Mouse (Mus musculus) small intestine, adult 2 months (tissue): ENCODE measurements around the gene Tle3. TPM values are rescaled to one million over a fixed set of nuclear protein-coding genes. Genes with fewer than 3 reads are reported as not detected.

ENCODE experiments used
- H3K27ac ChIP-seq: fragments of 200-500 bp; 2 replicates; pipeline ENCODE4 v1.5.1; 2012; ENCODE audit warnings: low read depth, low read length, control low read depth, inconsistent platforms; ENCODE audit not compliant: insufficient read depth
- H3K27me3 ChIP-seq: fragments of 200-500 bp; 2 replicates; pipeline ENCODE4 v1.6.1; 2012; ENCODE audit warnings: mild to moderate bottlenecking, moderate library complexity, low read length, inconsistent platforms; ENCODE audit not compliant: control insufficient read depth, insufficient read depth
- H3K36me3 ChIP-seq: fragments of 200-500 bp; 2 replicates; pipeline ENCODE4 v1.6.1; 2012; ENCODE audit warnings: mild to moderate bottlenecking, low read length, control low read depth, inconsistent platforms; ENCODE audit not compliant: control insufficient read depth, insufficient read depth
- H3K4me1 ChIP-seq: fragments of 200-500 bp; 2 replicates; pipeline ENCODE4 v1.6.1; 2012; ENCODE audit warnings: low read length, inconsistent platforms, mixed read lengths; ENCODE audit not compliant: control insufficient read depth, insufficient read depth, insufficient read length
- H3K4me3 ChIP-seq: fragments of 200-500 bp; 2 replicates; pipeline ENCODE4 v1.5.1; 2012; ENCODE audit warnings: low read depth, mild to moderate bottlenecking, control low read depth, inconsistent platforms, low read length, moderate library complexity
- CTCF ChIP-seq: fragments of 200-500 bp; IDR thresholded peaks from 2 replicates; pipeline ENCODE4 v1.5.1; 2012; ENCODE audit warnings: low read depth, mild to moderate bottlenecking, control low read depth, inconsistent platforms, low read length, moderate library complexity, mixed read lengths; ENCODE audit not compliant: insufficient replicate concordance, insufficient read length; ENCODE audit errors: extremely low read depth
- POLR2A ChIP-seq: fragments of 200-500 bp; IDR thresholded peaks from 2 replicates; pipeline ENCODE4 v1.6.1; 2012; ENCODE audit warnings: low read depth, mild to moderate bottlenecking, control low read depth, inconsistent platforms, low read length, moderate library complexity
- WGBS: fragments of 180-500 bp; shearing (Covaris S2); methylation state at CpG from one replicate; pipeline ENCODE4 v1.1.7; 2018; 5-methylcytosine and 5-hydroxymethylcytosine counted together
- polyA plus RNA-seq: library from polyadenylated mRNA; depleted of rRNA; stranded (reverse); fragments of >200 nt; gene quantifications from 2 replicates; pipeline ENCODE4 v1.2.3, GENCODE M21; 2012

Tle3 gene
- polyA plus RNA-seq, 1 experiment, result 136 TPM

GRCm38 (mm10) chr9:61403866-61404614 is 31.9 kb downstream of the Tle3 start:
- Histone ChIP-seq H3K4me1 (peaks cover 29% of the 10 kb centered on the region), H3K27ac (no peak overlapping the region), H3K36me3 (peaks cover 60% of the 10 kb centered on the region), H3K27me3 (no peaks in the 10 kb centered on the region), H3K4me3 (no peak overlapping the region)
- no peak for TF ChIP-seq CTCF
- no peak for TF ChIP-seq POLR2A
- WGBS, result 70% methylated on average over 16 of the region's 16 CpGs

- WGBS, result 72% methylated on average over 3 of the region's 3 CpGs
- H3K4me3 ChIP-seq, result 0 out of 2 replicates have a peak overlapping the region, but pooled peaks have one; percentile 1
- H3K27ac ChIP-seq, result no peak overlapping the region; the same call in 1 of the 2 replicates
- peaks cover 60% of the 10 kb centered on the region for H3K36me3 ChIP-seq
- TF ChIP-seq POLR2A (no peak), CTCF (no peak)
- peaks cover 31% of the 10 kb centered on the region for H3K4me1 ChIP-seq
- no peaks in the 10 kb centered on the region for H3K27me3 ChIP-seq
These were observed 32.4 kb downstream of the Tle3 start for GRCm38 (mm10) chr9:61404615-61404980.

GRCm38 (mm10) chr9:61404998-61405621 is 32.9 kb downstream of the Tle3 start:
- no peak overlapping the region; the same call in 1 of the 2 replicates for H3K27ac ChIP-seq
- no peak for TF ChIP-seq POLR2A
- no peak for TF ChIP-seq CTCF
- H3K36me3 ChIP-seq, result peaks cover 61% of the 10 kb centered on the region

DNA sequence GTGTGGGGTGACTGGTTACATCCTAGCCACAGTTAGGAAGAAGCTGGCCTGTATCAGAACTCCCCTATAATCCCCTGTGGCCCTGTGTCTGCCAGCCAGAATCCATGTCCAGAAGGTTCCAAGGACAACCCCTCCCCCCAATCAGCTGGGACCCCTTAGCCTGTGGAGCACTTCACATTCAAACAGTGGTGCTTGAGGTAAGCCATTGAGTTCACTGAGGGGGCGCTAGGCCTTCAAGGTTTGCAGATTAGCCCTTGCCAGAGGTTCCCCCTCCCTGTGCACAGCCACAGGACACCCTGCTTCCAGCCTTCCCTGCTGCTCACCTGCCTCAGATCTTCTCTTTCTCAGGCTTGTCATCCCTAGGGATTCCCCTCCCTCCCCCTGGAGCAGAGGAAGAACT is 34.2 kb downstream of the Tle3 start:
- peaks cover 71% of the 10 kb centered on the region for H3K36me3 ChIP-seq
- TF ChIP-seq CTCF (no peak), POLR2A (no peak)
- 100% methylated on average over 1 of the region's 1 CpGs for WGBS

More at GRCm38 (mm10) chr9:61404998-61405621, 32.9 kb downstream of the Tle3 start:
- whole genome bisulfite sequencing, result 21% methylated on average over 19 of the region's 19 CpGs
- peak overlapping the region; percentile 39 for H3K4me3 ChIP-seq
- H3K27me3 ChIP-seq, result no peaks in the 10 kb centered on the region
- H3K4me1 ChIP-seq, result peaks cover 31% of the 10 kb centered on the region

GRCm38 (mm10) chr9:61409046-61409445 is 36.9 kb downstream of the Tle3 start:
- Histone ChIP-seq H3K27me3 (no peaks in the 10 kb centered on the region), H3K4me3 (no peak overlapping the region), H3K4me1 (peaks cover 24% of the 10 kb centered on the region), H3K27ac (no peak overlapping the region), H3K36me3 (peaks cover 83% of the 10 kb centered on the region)
- no peak for TF ChIP-seq CTCF
- TF ChIP-seq POLR2A, result no peak
- 64% methylated on average over 8 of the region's 8 CpGs for WGBS

More for the DNA sequence above, 34.2 kb downstream of the Tle3 start:
- H3K4me3 ChIP-seq, result no peak overlapping the region
- no peaks in the 10 kb centered on the region for H3K27me3 ChIP-seq
- no peak overlapping the region for H3K27ac ChIP-seq
- peaks cover 28% of the 10 kb centered on the region for H3K4me1 ChIP-seq

GRCm38 (mm10) chr9:61413665-61414456 is 41.7 kb downstream of the Tle3 start:
- no peak for TF ChIP-seq POLR2A
- Histone ChIP-seq H3K27ac (no peak overlapping the region), H3K27me3 (no peaks in the 10 kb centered on the region), H3K36me3 (peaks cover 92% of the 10 kb centered on the region), H3K4me1 (peaks cover 4% of the 10 kb centered on the region; the same call in 1 of the 2 replicates), H3K4me3 (no peak overlapping the region)
- WGBS, result 85% methylated on average over 14 of the region's 14 CpGs

- H3K4me3 ChIP-seq, result no peak overlapping the region
- peaks cover 2% of the 10 kb centered on the region; the same call in 1 of the 2 replicates for H3K4me1 ChIP-seq
- no peaks in the 10 kb centered on the region for H3K27me3 ChIP-seq
- peaks cover 66% of the 10 kb centered on the region for H3K36me3 ChIP-seq
- WGBS, result 79% methylated on average over 9 of the region's 9 CpGs
- no peak overlapping the region for H3K27ac ChIP-seq
- TF ChIP-seq CTCF (no peak), POLR2A (no peak)
These were observed 44.4 kb downstream of the Tle3 start for GRCm38 (mm10) chr9:61416571-61416970.
